In genomic region chr5:122968322-122968721, GRCm38 (mm10) we compare ENCODE assay signal across 9 mouse cellular contexts. TPM values are rescaled to one million over a fixed set of nuclear protein-coding genes. Genes with fewer than 3 reads are reported as not detected.
DNase-seq lines count a peak whose midpoint lies in the region; ATAC-seq and TF ChIP-seq lines count a peak whose summit lies in the region.
"Had no signal": no experiment of that assay in that cellular context is flagged by ENCODE, and none has a peak within 500 bp of the region (broad histone marks: within the 10 kb centered on the region; RNA-seq: fewer than 3 reads in every experiment).

No protein-coding gene starts in this region.

- DNase-seq in hindbrain, embryonic 11.5 days (ENCODE audit: low spot score), result peak; percentile 78
- peak; percentile 62 for DNase-seq in c-Kit-positive CD71-negative TER-119-negative erythroid progenitor cells, embryonic 14.5 days (ENCODE audit: low read depth)
- peak; percentile 73 for DNase-seq in forebrain, postnatal 0 days
- peak; percentile 36 to 39 for DNase-seq in left cerebral cortex, adult 8-10 months (ENCODE audit: low spot score in 2 of 2)
- DNase-seq in midbrain, postnatal 0 days (ENCODE audit: low spot score), result peak; percentile 67
- peak; percentile 74 to 87 for DNase-seq in spleen, postnatal 4 days (ENCODE audit: low spot score in 2 of 2)

- H3K9ac ChIP-seq in hindbrain, embryonic 11.5 days (ENCODE audit: low read depth, low read length), result no peak overlapping the region
- no peak overlapping the region for H3K9ac ChIP-seq in hindbrain, embryonic 16.5 days (ENCODE audit: low read depth, low read length)
- no peak overlapping the region for H3K9ac ChIP-seq in forebrain, postnatal 0 days
- H3K9ac ChIP-seq in intestine, embryonic 15.5 days, result no peak overlapping the region
- H3K9ac ChIP-seq in midbrain, postnatal 0 days (replicated peaks; ENCODE audit: low read length, poor library complexity, severe bottlenecking), result no peak overlapping the region
- H3K9ac ChIP-seq: limb, embryonic 13.5 days had no signal

- H3K4me3 ChIP-seq in hindbrain, embryonic 11.5 days (ENCODE audit: low read depth, low read length), result no peak overlapping the region
- no peak overlapping the region for H3K4me3 ChIP-seq in hindbrain, embryonic 16.5 days (ENCODE audit: low read length)
- no peak overlapping the region for H3K4me3 ChIP-seq in forebrain, postnatal 0 days (ENCODE audit: low read depth, low read length)
- no peak overlapping the region for H3K4me3 ChIP-seq in intestine, embryonic 15.5 days (replicated peaks)
- no peak overlapping the region for H3K4me3 ChIP-seq in midbrain, postnatal 0 days (ENCODE audit: low read depth, low read length)
- H3K4me3 ChIP-seq: limb, embryonic 13.5 days had no signal

- no peaks in the 10 kb centered on the region for H3K4me1 ChIP-seq in hindbrain, embryonic 11.5 days (replicated peaks; ENCODE audit: control insufficient read depth, insufficient read depth, low read length)
- no peaks in the 10 kb centered on the region for H3K4me1 ChIP-seq in hindbrain, embryonic 16.5 days (ENCODE audit: control insufficient read depth, insufficient read depth, low read depth, low read length)
- no peaks in the 10 kb centered on the region for H3K4me1 ChIP-seq in forebrain, postnatal 0 days (ENCODE audit: insufficient read depth)
- H3K4me1 ChIP-seq in intestine, embryonic 15.5 days (replicated peaks), result no peaks in the 10 kb centered on the region
- H3K4me1 ChIP-seq in midbrain, postnatal 0 days (ENCODE audit: insufficient read depth, low read length), result no peaks in the 10 kb centered on the region
- H3K4me1 ChIP-seq: limb, embryonic 13.5 days had no signal

- H3K9me3 ChIP-seq in hindbrain, embryonic 11.5 days (ENCODE audit: control insufficient read depth, low read length), result no peaks in the 10 kb centered on the region
- H3K9me3 ChIP-seq in hindbrain, embryonic 16.5 days (ENCODE audit: control insufficient read depth, low read length), result no peaks in the 10 kb centered on the region
- no peaks in the 10 kb centered on the region for H3K9me3 ChIP-seq in forebrain, postnatal 0 days (ENCODE audit: low read length)
- H3K9me3 ChIP-seq in intestine, embryonic 15.5 days, result no peaks in the 10 kb centered on the region
- no peaks in the 10 kb centered on the region for H3K9me3 ChIP-seq in midbrain, postnatal 0 days (ENCODE audit: low read length)
- H3K9me3 ChIP-seq: limb, embryonic 13.5 days had no signal

- no peak for ATAC-seq in hindbrain, embryonic 11.5 days (ENCODE audit: low FRiP score)
- no peak for ATAC-seq in hindbrain, embryonic 16.5 days
- ATAC-seq in forebrain, postnatal 0 days, result peak; percentile 42; the same call in 1 of the 2 replicates
- ATAC-seq in intestine, embryonic 15.5 days, result peak; percentile 72
- ATAC-seq in midbrain, postnatal 0 days (ENCODE audit: low FRiP score), result no peak

- peak; percentile 85 for TF ChIP-seq CTCF in forebrain, postnatal 0 days (IDR thresholded peaks at IDR 0.05; ENCODE audit: low read depth)
- peak; percentile 81 for TF ChIP-seq CTCF in midbrain, postnatal 0 days (IDR thresholded peaks at IDR 0.05)

- H3K27me3 ChIP-seq in hindbrain, embryonic 11.5 days (ENCODE audit: control insufficient read depth, insufficient read depth, low read length), result no peaks in the 10 kb centered on the region
- H3K27me3 ChIP-seq in hindbrain, embryonic 16.5 days (replicated peaks; ENCODE audit: control insufficient read depth, insufficient read depth, low read length), result no peaks in the 10 kb centered on the region
- no peaks in the 10 kb centered on the region for H3K27me3 ChIP-seq in forebrain, postnatal 0 days (ENCODE audit: insufficient read depth, low read length)
- H3K27me3 ChIP-seq in intestine, embryonic 15.5 days (replicated peaks), result no peaks in the 10 kb centered on the region
- no peaks in the 10 kb centered on the region for H3K27me3 ChIP-seq in midbrain, postnatal 0 days (ENCODE audit: insufficient read depth, low read length)
- H3K27me3 ChIP-seq: limb, embryonic 13.5 days had no signal

- H3K4me2 ChIP-seq in hindbrain, embryonic 11.5 days (replicated peaks; ENCODE audit: low read depth, low read length), result no peak overlapping the region
- no peak overlapping the region for H3K4me2 ChIP-seq in hindbrain, embryonic 16.5 days (ENCODE audit: low read length)
- H3K4me2 ChIP-seq in forebrain, postnatal 0 days (ENCODE audit: low read depth), result no peak overlapping the region
- no peak overlapping the region for H3K4me2 ChIP-seq in intestine, embryonic 15.5 days (replicated peaks)
- no peak overlapping the region for H3K4me2 ChIP-seq in midbrain, postnatal 0 days (ENCODE audit: low read depth, low read length, poor library complexity, severe bottlenecking)
- H3K4me2 ChIP-seq: limb, embryonic 13.5 days had no signal

- H3K36me3 ChIP-seq in hindbrain, embryonic 11.5 days (ENCODE audit: control insufficient read depth, insufficient read depth, low read length), result no peaks in the 10 kb centered on the region
- H3K36me3 ChIP-seq in hindbrain, embryonic 16.5 days (ENCODE audit: control insufficient read depth, insufficient read depth, low read length), result no peaks in the 10 kb centered on the region
- H3K36me3 ChIP-seq in forebrain, postnatal 0 days (ENCODE audit: insufficient read depth), result no peaks in the 10 kb centered on the region
- H3K36me3 ChIP-seq in intestine, embryonic 15.5 days, result no peaks in the 10 kb centered on the region
- no peaks in the 10 kb centered on the region for H3K36me3 ChIP-seq in midbrain, postnatal 0 days (ENCODE audit: insufficient read depth, low read length)
- H3K36me3 ChIP-seq: limb, embryonic 13.5 days had no signal

- WGBS in hindbrain, embryonic 11.5 days, result 44% methylated on average over 4 of the region's 4 CpGs
- 33% methylated on average over 4 of the region's 4 CpGs for WGBS in hindbrain, embryonic 16.5 days
- WGBS in forebrain, postnatal 0 days, result 28% methylated on average over 4 of the region's 4 CpGs
- 24% methylated on average over 4 of the region's 4 CpGs for WGBS in intestine, embryonic 15.5 days
- 36% methylated on average over 4 of the region's 4 CpGs for WGBS in midbrain, postnatal 0 days

- no peak overlapping the region for H3K27ac ChIP-seq in hindbrain, embryonic 11.5 days (ENCODE audit: low read depth, low read length)
- H3K27ac ChIP-seq in hindbrain, embryonic 16.5 days (ENCODE audit: low read depth, low read length), result no peak overlapping the region
- H3K27ac ChIP-seq in forebrain, postnatal 0 days (ENCODE audit: low read depth, low read length), result no peak overlapping the region
- no peak overlapping the region for H3K27ac ChIP-seq in intestine, embryonic 15.5 days
- H3K27ac ChIP-seq in midbrain, postnatal 0 days (ENCODE audit: low read depth, low read length), result no peak overlapping the region
- H3K27ac ChIP-seq: limb, embryonic 13.5 days had no signal

RNA-seq across cellular contexts. Expression of gene Kdm2b, which starts 21.3 kb away (rescaled TPM):
- polyA plus RNA-seq in hindbrain, embryonic 11.5 days (2014; fragmentation: Nextera tagmentation; extraction: Ambion mirVana), result 59.9 and 67.6 TPM in 2 replicates
- 88.8 and 99.8 TPM in 2 replicates for polyA plus RNA-seq in hindbrain, embryonic 16.5 days (2015; fragmentation: Nextera tagmentation; extraction: Ambion mirVana)
- total RNA-seq in forebrain, postnatal 0 days (2014; rRNA removed), result 127 and 158 TPM in 2 replicates
- polyA plus RNA-seq in forebrain, postnatal 0 days (2015; fragmentation: Nextera tagmentation; extraction: Ambion mirVana), result 84.6 and 91.7 TPM in 2 replicates
- 27.2 and 29.4 TPM in 2 replicates for polyA plus RNA-seq in intestine, embryonic 15.5 days (2015; fragmentation: Nextera tagmentation; extraction: Ambion mirVana)
- 10 to 100 TPM; 22.9 to 27.1 (median 24.6) TPM for total RNA-seq in left cerebral cortex, adult 8-10 months (2022)
- 107 and 110 TPM in 2 replicates for total RNA-seq in midbrain, postnatal 0 days (2014; rRNA removed)
- polyA plus RNA-seq in midbrain, postnatal 0 days (2015; fragmentation: Nextera tagmentation; extraction: Ambion mirVana), result 78.6 and 78.8 TPM in 2 replicates

RNA-seq across cellular contexts. Expression of gene Orai1, which starts 46.6 kb away (rescaled TPM):
- 10.1 and 12.7 TPM in 2 replicates for polyA plus RNA-seq in hindbrain, embryonic 11.5 days (2014; fragmentation: Nextera tagmentation; extraction: Ambion mirVana)
- 14.2 TPM in 2 replicates for polyA plus RNA-seq in hindbrain, embryonic 16.5 days (2015; fragmentation: Nextera tagmentation; extraction: Ambion mirVana)
- 13.8 and 19.4 TPM in 2 replicates for total RNA-seq in forebrain, postnatal 0 days (2014; rRNA removed)
- polyA plus RNA-seq in forebrain, postnatal 0 days (2015; fragmentation: Nextera tagmentation; extraction: Ambion mirVana), result 10.7 and 14.4 TPM in 2 replicates
- 18.9 and 19.3 TPM in 2 replicates for polyA plus RNA-seq in intestine, embryonic 15.5 days (2015; fragmentation: Nextera tagmentation; extraction: Ambion mirVana)
- 10 to 100 TPM in 2 of 4 experiments, 1 to 10 TPM in 2; 6.1 to 11.8 (median 9.2) TPM for total RNA-seq in left cerebral cortex, adult 8-10 months (2022)
- 16.3 and 24.0 TPM in 2 replicates for total RNA-seq in midbrain, postnatal 0 days (2014; rRNA removed)
- 13.5 and 14.8 TPM in 2 replicates for polyA plus RNA-seq in midbrain, postnatal 0 days (2015; fragmentation: Nextera tagmentation; extraction: Ambion mirVana)

Comparison
In these comparisons a context has a peak if more than half of its experiments do, and no peak if none do; other contexts are left out.
1. ATAC-seq: peak in forebrain, postnatal 0 days (single experiment) and intestine, embryonic 15.5 days (single experiment); none in hindbrain, embryonic 11.5 days (single experiment), hindbrain, embryonic 16.5 days (single experiment) and midbrain, postnatal 0 days (single experiment).
2. Peak in every context shown above with its lines, with median percentiles within 50 percentile points of each other: DNase-seq.